Mouse (Mus musculus): ENCODE measurements around the gene Gpr156.

- TF ChIP-seq CTCF (IDR thresholded peaks at IDR 0.05; ENCODE audit: extremely low read depth, insufficient read depth, low read length) (no peak), POLR2A (IDR thresholded peaks at IDR 0.05; ENCODE audit: extremely low read depth, insufficient read depth, low read length) (no peak)
Observed at GRCm38 (mm10) chr16:37916818-37917201, 514 bp downstream of the Gpr156 start.
